Mouse (Mus musculus) lung, adult 2 months (tissue): Measurements from ENCODE around the gene Zdhhc7.

ENCODE experiments used
- CTCF ChIP-seq: fragments of 200-500 bp; IDR thresholded peaks from 2 replicates; pipeline ENCODE4 v1.5.1; 2011; ENCODE audit warnings: mild to moderate bottlenecking, low read length, control low read depth; ENCODE audit not compliant: insufficient read depth
- POLR2A ChIP-seq: fragments of 200-500 bp; IDR thresholded peaks from 2 replicates; pipeline ENCODE4 v1.6.1; 2011; ENCODE audit warnings: low read depth, mild to moderate bottlenecking, control low read depth, low read length, borderline replicate concordance; ENCODE audit errors: extremely low read depth

GRCm38 (mm10) chr8:120113306-120113705 is 12.0 kb upstream of the Zdhhc7 start:
- TF ChIP-seq POLR2A, result no peak
- TF ChIP-seq CTCF, result no peak
